Mouse (Mus musculus): ENCODE data around the gene Atmin.
A peak's percentile ranks its signal among the peaks of the same experiment; 100 is the strongest.

Gene Atmin

GRCm38 (mm10) chr8:116951778-116952177 lies 8.6 kb downstream of the Atmin start:
- no peak for DNase-seq

- DNase-seq = no peak
Observed at GRCm38 (mm10) chr8:116952428-116952827, 9.2 kb downstream of the Atmin start.

- DNase-seq = no peak
Observed at GRCm38 (mm10) chr8:116954415-116954814, 11.2 kb downstream of the Atmin start.

GRCm38 (mm10) chr8:116969531-116969930 lies 26.3 kb downstream of the Atmin start:
- peak; percentile 34 to 74 for DNase-seq

- no peak for DNase-seq
Observed at GRCm38 (mm10) chr8:116975066-116975465, 31.9 kb downstream of the Atmin start.

- peak; percentile 52 to 53 for DNase-seq
Observed at GRCm38 (mm10) chr8:116975606-116976005, 32.4 kb downstream of the Atmin start.

- no peak for DNase-seq
Observed at GRCm38 (mm10) chr8:116978052-116978451, 34.9 kb downstream of the Atmin start.

- DNase-seq = peak; percentile 98
Observed at GRCm38 (mm10) chr8:116978631-116979256, 35.6 kb downstream of the Atmin start, which contains the start of gene 1700030J22Rik. TSS of gene 1700030J22Rik (minus strand) at chr8:116978959.

- DNase-seq = peak; percentile 52 to 58
Observed at GRCm38 (mm10) chr8:116980117-116980516, 36.9 kb downstream of the Atmin start.

GRCm38 (mm10) chr8:116989842-116990241 lies 46.6 kb downstream of the Atmin start:
- DNase-seq = no peak

- peak; percentile 22 to 52 for DNase-seq
Observed at GRCm38 (mm10) chr8:116991241-116991640, 48.0 kb downstream of the Atmin start.

GRCm38 (mm10) chr8:116992176-116992971 lies 49.2 kb downstream of the Atmin start:
- DNase-seq = peak; percentile 72 to 82

- peak; percentile 99 to 100 for DNase-seq
Observed at GRCm38 (mm10) chr8:116993095-116993867, 50.1 kb downstream of the Atmin start, which contains the start of gene Gcsh. TSS of gene Gcsh (minus strand) at chr8:116993537.

GRCm38 (mm10) chr8:116994016-116994716 lies 51.0 kb downstream of the Atmin start:
- DNase-seq = no peak
